27 mouse cellular contexts compared by ENCODE assay signal in the genomic region with DNA sequence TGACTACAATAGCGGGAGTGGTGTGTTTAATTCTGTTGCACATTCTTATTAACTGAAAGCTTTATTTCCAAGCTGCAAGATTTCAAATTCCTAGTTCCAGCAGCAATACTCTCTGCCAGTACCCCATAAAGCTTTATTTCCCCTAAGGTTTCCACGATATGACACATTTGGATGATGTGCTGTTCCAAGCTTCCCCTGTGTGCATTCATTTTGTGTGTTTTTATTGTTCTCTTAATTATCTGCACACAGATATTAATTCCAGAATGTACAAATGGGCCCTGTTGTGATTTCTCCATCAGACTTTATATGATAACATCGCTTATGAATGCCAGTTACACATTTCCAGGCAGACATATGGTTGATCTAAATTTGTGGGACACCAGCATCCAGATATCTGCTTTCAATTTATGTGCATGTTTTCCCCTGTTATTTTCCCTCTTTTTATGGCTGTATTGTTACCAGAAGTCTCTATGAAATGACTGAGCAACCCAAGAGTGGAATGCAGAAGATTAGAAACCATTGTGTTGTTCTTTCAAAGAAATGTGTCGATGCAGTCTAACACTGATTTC.
DNase-seq lines count a peak whose midpoint lies in the region; ATAC-seq lines count a peak whose summit lies in the region.
"Had no signal": no experiment of that assay in that cellular context is flagged by ENCODE, and none has a peak within 500 bp of the region (broad histone marks: within the 10 kb centered on the region; RNA-seq: fewer than 3 reads in every experiment).

No protein-coding gene starts in this region.

- H3K9ac ChIP-seq in hindbrain, embryonic 15.5 days: no peak overlapping the region
- H3K9ac ChIP-seq in hindbrain, embryonic 11.5 days (ENCODE audit: low read depth, low read length): no peak overlapping the region
- H3K9ac ChIP-seq in neural tube, embryonic 13.5 days: no peak overlapping the region
- H3K9ac ChIP-seq in limb, embryonic 15.5 days: no peak overlapping the region
- H3K9ac ChIP-seq: embryonic facial prominence, embryonic 12.5 days; forebrain, embryonic 15.5 days; heart, embryonic 15.5 days; lung, embryonic 15.5 days had no signal

- H3K4me3 ChIP-seq in hindbrain, embryonic 15.5 days: no peak overlapping the region
- no peak overlapping the region for H3K4me3 ChIP-seq in hindbrain, embryonic 11.5 days (ENCODE audit: low read depth, low read length)
- H3K4me3 ChIP-seq in neural tube, embryonic 13.5 days: no peak overlapping the region
- no peak overlapping the region for H3K4me3 ChIP-seq in limb, embryonic 15.5 days
- H3K4me3 ChIP-seq: embryonic facial prominence, embryonic 12.5 days; forebrain, embryonic 10.5 days; forebrain, embryonic 15.5 days; heart, embryonic 10.5 days; heart, embryonic 15.5 days; lung, embryonic 15.5 days had no signal

- H3K4me1 ChIP-seq in hindbrain, embryonic 15.5 days (replicated peaks): no peaks in the 10 kb centered on the region
- no peaks in the 10 kb centered on the region for H3K4me1 ChIP-seq in hindbrain, embryonic 11.5 days (replicated peaks; ENCODE audit: control insufficient read depth, insufficient read depth, low read length)
- no peaks in the 10 kb centered on the region; the same call in 1 of the 2 replicates for H3K4me1 ChIP-seq in neural tube, embryonic 13.5 days (replicated peaks)
- H3K4me1 ChIP-seq in limb, embryonic 15.5 days: no peaks in the 10 kb centered on the region
- H3K4me1 ChIP-seq: embryonic facial prominence, embryonic 12.5 days; forebrain, embryonic 10.5 days; forebrain, embryonic 15.5 days; heart, embryonic 10.5 days; heart, embryonic 15.5 days; lung, embryonic 15.5 days had no signal

- no peaks in the 10 kb centered on the region for H3K27me3 ChIP-seq in hindbrain, embryonic 15.5 days
- H3K27me3 ChIP-seq in hindbrain, embryonic 11.5 days (ENCODE audit: control insufficient read depth, insufficient read depth, low read length): no peaks in the 10 kb centered on the region
- no peaks in the 10 kb centered on the region for H3K27me3 ChIP-seq in neural tube, embryonic 13.5 days
- H3K27me3 ChIP-seq in limb, embryonic 15.5 days: no peaks in the 10 kb centered on the region
- H3K27me3 ChIP-seq: embryonic facial prominence, embryonic 12.5 days; forebrain, embryonic 15.5 days; heart, embryonic 15.5 days; lung, embryonic 15.5 days had no signal

- no peak overlapping the region for H3K27ac ChIP-seq in hindbrain, embryonic 15.5 days (replicated peaks)
- H3K27ac ChIP-seq in hindbrain, embryonic 11.5 days (ENCODE audit: low read depth, low read length): no peak overlapping the region
- 0 out of 2 replicates have a peak overlapping the region, but pooled peaks have one; percentile 11 for H3K27ac ChIP-seq in neural tube, embryonic 13.5 days (replicated peaks)
- 0 out of 2 replicates have a peak overlapping the region, but pooled peaks have one; percentile 14 for H3K27ac ChIP-seq in limb, embryonic 15.5 days
- H3K27ac ChIP-seq: embryonic facial prominence, embryonic 12.5 days; forebrain, embryonic 10.5 days; forebrain, embryonic 15.5 days; heart, embryonic 10.5 days; heart, embryonic 15.5 days; lung, embryonic 15.5 days; stomach, postnatal 0 days had no signal

- ATAC-seq in hindbrain, embryonic 15.5 days (ENCODE audit: low FRiP score, low read depth): 0 out of 2 replicates have a peak, but pooled peaks have one; percentile 23
- no peak for ATAC-seq in hindbrain, embryonic 11.5 days (ENCODE audit: low FRiP score)
- peak; percentile 79 for ATAC-seq in neural tube, embryonic 13.5 days (ENCODE audit: low read depth)
- peak; percentile 58; the same call in 1 of the 2 replicates for ATAC-seq in limb, embryonic 15.5 days (ENCODE audit: insufficient number of reproducible peaks, low FRiP score, low TSS enrichment, low read depth)
- ATAC-seq: forebrain, embryonic 15.5 days; intestine, postnatal 0 days had no signal

- H3K9me3 ChIP-seq in hindbrain, embryonic 15.5 days: no peaks in the 10 kb centered on the region
- no peaks in the 10 kb centered on the region for H3K9me3 ChIP-seq in hindbrain, embryonic 11.5 days (ENCODE audit: control insufficient read depth, low read length)
- no peaks in the 10 kb centered on the region for H3K9me3 ChIP-seq in neural tube, embryonic 13.5 days
- H3K9me3 ChIP-seq in limb, embryonic 15.5 days: no peaks in the 10 kb centered on the region
- H3K9me3 ChIP-seq: embryonic facial prominence, embryonic 12.5 days; forebrain, embryonic 10.5 days; forebrain, embryonic 15.5 days; heart, embryonic 10.5 days; heart, embryonic 15.5 days; lung, embryonic 15.5 days had no signal

- DNase-seq in hindbrain, embryonic 11.5 days (ENCODE audit: low spot score): no peak
- no peak for DNase-seq in neural tube, embryonic 10.5 days (ENCODE audit: extremely low spot score, low spot score)
- no peak for DNase-seq in cerebellum, adult 8-10 months
- DNase-seq in ovary, postnatal 36 days (ENCODE audit: low spot score): no peak
- DNase-seq: adrenal gland, postnatal 14 days; cerebellum, adult 11-12 months; cerebellum, postnatal 14 days; gastrocnemius, postnatal 25 days; heart, adult 11 months; kidney, adult 9 months; kidney, postnatal 25 days; right cerebral cortex, postnatal 4 days; thymus, adult 18-20 months; thymus, postnatal 36 days had no signal

- H3K36me3 ChIP-seq in hindbrain, embryonic 15.5 days: no peaks in the 10 kb centered on the region
- H3K36me3 ChIP-seq in hindbrain, embryonic 11.5 days (ENCODE audit: control insufficient read depth, insufficient read depth, low read length): no peaks in the 10 kb centered on the region
- no peaks in the 10 kb centered on the region for H3K36me3 ChIP-seq in neural tube, embryonic 13.5 days
- H3K36me3 ChIP-seq in limb, embryonic 15.5 days: no peaks in the 10 kb centered on the region
- H3K36me3 ChIP-seq: embryonic facial prominence, embryonic 12.5 days; forebrain, embryonic 10.5 days; forebrain, embryonic 15.5 days; heart, embryonic 10.5 days; heart, embryonic 15.5 days; lung, embryonic 15.5 days had no signal

- WGBS in hindbrain, embryonic 15.5 days: 70% methylated on average over 4 of the region's 4 CpGs
- 94% methylated on average over 4 of the region's 4 CpGs for WGBS in hindbrain, embryonic 11.5 days
- WGBS in neural tube, embryonic 13.5 days: 65% methylated on average over 4 of the region's 4 CpGs
- WGBS in limb, embryonic 15.5 days: 37% methylated on average over 4 of the region's 4 CpGs

- no peak overlapping the region for H3K4me2 ChIP-seq in hindbrain, embryonic 15.5 days
- H3K4me2 ChIP-seq in hindbrain, embryonic 11.5 days (replicated peaks; ENCODE audit: low read depth, low read length): no peak overlapping the region
- no peak overlapping the region for H3K4me2 ChIP-seq in neural tube, embryonic 13.5 days
- no peak overlapping the region for H3K4me2 ChIP-seq in limb, embryonic 15.5 days
- H3K4me2 ChIP-seq: embryonic facial prominence, embryonic 12.5 days; forebrain, embryonic 15.5 days; heart, embryonic 15.5 days; liver, embryonic 11.5 days; lung, embryonic 15.5 days; midbrain, embryonic 11.5 days had no signal

Comparison
In these comparisons a context has a peak if more than half of its experiments do, and no peak if none do; other contexts are left out.
1. H3K27ac ChIP-seq: peak in neural tube, embryonic 13.5 days (single experiment) and limb, embryonic 15.5 days (single experiment); none in hindbrain, embryonic 15.5 days (single experiment) and hindbrain, embryonic 11.5 days (single experiment).